Mouse (Mus musculus): Measurements from ENCODE around the gene Klrb1b. TPM values are rescaled to one million over a fixed set of nuclear protein-coding genes. Genes with fewer than 3 reads are reported as not detected.
A peak's percentile ranks its signal among the peaks of the same experiment; 100 is the strongest.
"Not testable (repeated sequence)": the region's sequence is repeated elsewhere in the genome, so short reads cannot be mapped to it uniquely, and the experiment has no call there.

Klrb1b gene
- polyA plus RNA-seq, 1 experiment from 2014 or later = not detected

DNA sequence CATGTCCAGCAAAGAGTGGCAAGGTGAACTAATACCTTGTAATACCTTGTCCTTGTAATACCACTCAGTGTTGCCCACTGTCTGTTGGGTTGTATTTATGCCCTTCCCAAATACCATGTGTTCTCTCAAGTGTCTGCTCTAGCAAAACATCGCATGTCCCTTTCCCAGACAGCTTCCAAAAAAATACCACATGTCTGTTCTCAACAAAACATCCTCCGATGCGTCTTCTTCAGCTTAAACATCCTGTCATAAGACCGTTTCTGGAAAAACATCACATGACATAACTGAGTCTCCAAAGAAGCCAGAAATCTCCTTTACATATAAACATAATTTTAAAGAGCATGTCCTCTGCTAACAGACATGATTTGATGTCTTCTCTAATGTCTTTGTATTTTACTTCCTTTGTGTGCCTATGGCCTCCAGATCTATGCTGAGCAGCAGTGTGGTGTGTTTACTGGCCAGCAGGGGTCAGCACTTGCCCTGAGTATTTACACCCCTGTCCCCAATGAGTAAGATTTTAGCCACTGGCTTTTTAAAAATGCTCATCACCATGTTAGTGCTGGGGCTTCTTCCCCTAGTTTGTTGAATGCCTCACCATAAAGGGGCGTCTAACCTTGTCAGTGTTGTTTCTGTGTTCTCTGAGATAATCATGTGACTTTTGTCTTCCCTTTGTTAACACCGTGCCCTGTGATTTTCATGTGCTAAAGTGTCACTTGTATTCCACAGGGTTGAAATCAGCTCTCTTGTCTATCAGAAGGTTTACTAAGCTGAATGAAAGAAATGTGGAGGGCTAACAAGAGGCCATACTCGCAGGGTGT lies 21.1 kb downstream of the Klrb1b start:
- H3K27me3 ChIP-seq (ENCODE audit: control insufficient read depth, insufficient read depth, low read length); H3K36me3 ChIP-seq (ENCODE audit: control insufficient read depth, insufficient read depth, low read length); H3K9me3 ChIP-seq (ENCODE audit: control insufficient read depth, low read length); H3K9ac ChIP-seq (replicated peaks; ENCODE audit: low read depth, low read length); H3K27ac ChIP-seq (ENCODE audit: low read depth, low read length); H3K4me3 ChIP-seq (ENCODE audit: low read depth, low read length); H3K4me2 ChIP-seq (ENCODE audit: low read depth, low read length); H3K4me1 ChIP-seq (ENCODE audit: control insufficient read depth, insufficient read depth, low read length): not testable (repeated sequence)
- WGBS = 61% methylated on average over 7 of the region's 7 CpGs
- peak; percentile 23; the same call in 1 of the 2 replicates for ATAC-seq (ENCODE audit: low read depth)

- Histone ChIP-seq H3K4me2 (ENCODE audit: low read depth, low read length) (peak overlapping the region; percentile 54), H3K36me3 (ENCODE audit: control insufficient read depth, insufficient read depth, low read length) (no peaks in the 10 kb centered on the region), H3K27me3 (ENCODE audit: control insufficient read depth, insufficient read depth, low read length) (no peaks in the 10 kb centered on the region), H3K4me1 (ENCODE audit: control insufficient read depth, insufficient read depth, low read length) (no peaks in the 10 kb centered on the region; the same call in 1 of the 2 replicates), H3K27ac (ENCODE audit: low read depth, low read length) (peak overlapping the region; percentile 75; the same call in 1 of the 2 replicates), H3K9ac (replicated peaks; ENCODE audit: low read depth, low read length) (peak overlapping the region; percentile 50; the same call in 1 of the 2 replicates), H3K4me3 (ENCODE audit: low read depth, low read length) (peak overlapping the region; percentile 34), H3K9me3 (ENCODE audit: control insufficient read depth, low read length) (no peaks in the 10 kb centered on the region)
- 6% methylated on average over 26 of the region's 26 CpGs for WGBS
- ATAC-seq (ENCODE audit: low read depth) = peak; percentile 91
Observed at GRCm38 (mm10) chr6:128802999-128803857, 22.9 kb downstream of the Klrb1b start.

DNA sequence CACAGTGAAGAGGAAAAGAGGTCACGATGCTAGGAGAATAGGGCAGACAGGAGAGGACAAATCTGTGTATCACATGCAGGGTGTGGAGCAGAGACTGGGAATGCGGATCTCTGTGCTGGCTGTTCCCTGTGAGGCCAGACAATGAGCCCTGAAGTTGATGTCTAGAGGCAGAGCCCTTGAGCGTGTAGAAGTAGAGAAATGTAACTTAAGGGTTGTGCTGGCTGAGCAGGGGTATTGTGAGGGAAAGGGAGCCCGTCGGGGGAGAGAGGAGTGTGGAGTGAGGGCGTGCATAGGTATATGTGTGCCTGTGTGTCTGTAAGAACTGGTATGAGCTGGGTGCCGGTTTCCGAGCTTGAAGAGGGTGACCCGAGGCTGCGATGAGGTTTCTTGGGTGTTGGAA lies 23.6 kb downstream of the Klrb1b start:
- Histone ChIP-seq H3K4me3 (ENCODE audit: low read depth, low read length) (peak overlapping the region; percentile 34), H3K9ac (replicated peaks; ENCODE audit: low read depth, low read length) (peak overlapping the region; percentile 50), H3K27ac (ENCODE audit: low read depth, low read length) (peak overlapping the region; percentile 75; the same call in 1 of the 2 replicates), H3K4me2 (ENCODE audit: low read depth, low read length) (peak overlapping the region; percentile 54), H3K36me3 (ENCODE audit: control insufficient read depth, insufficient read depth, low read length) (no peaks in the 10 kb centered on the region), H3K27me3 (ENCODE audit: control insufficient read depth, insufficient read depth, low read length) (no peaks in the 10 kb centered on the region), H3K9me3 (ENCODE audit: control insufficient read depth, low read length) (no peaks in the 10 kb centered on the region), H3K4me1 (ENCODE audit: control insufficient read depth, insufficient read depth, low read length) (peaks cover 6% of the 10 kb centered on the region; the same call in 1 of the 2 replicates)
- peak; percentile 42 for ATAC-seq (ENCODE audit: low read depth)
- WGBS = 8% methylated on average over 10 of the region's 10 CpGs

DNA sequence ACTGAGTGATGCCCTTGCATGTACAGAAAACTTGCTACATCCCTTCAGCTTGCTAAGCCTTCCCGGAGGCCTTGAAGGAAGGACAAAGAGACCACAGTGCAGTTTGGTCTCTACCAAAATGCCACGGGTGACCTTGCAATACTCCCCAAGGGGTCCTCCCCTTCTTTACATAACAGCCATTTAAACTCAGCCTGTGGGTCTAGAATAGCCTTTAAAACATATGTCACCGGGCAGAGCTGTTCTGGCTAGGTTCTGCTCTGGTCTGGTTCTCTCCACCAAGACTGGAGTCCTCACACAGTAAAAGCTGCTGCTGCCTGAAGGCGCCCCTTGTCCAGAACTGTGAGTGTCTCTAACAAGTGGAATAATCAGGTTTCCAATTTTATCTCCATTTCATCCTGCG lies 25.4 kb downstream of the Klrb1b start:
- H3K9ac ChIP-seq (replicated peaks; ENCODE audit: low read depth, low read length); H3K9me3 ChIP-seq (ENCODE audit: control insufficient read depth, low read length); H3K27me3 ChIP-seq (ENCODE audit: control insufficient read depth, insufficient read depth, low read length); H3K4me3 ChIP-seq (ENCODE audit: low read depth, low read length); H3K4me1 ChIP-seq (ENCODE audit: control insufficient read depth, insufficient read depth, low read length); H3K27ac ChIP-seq (ENCODE audit: low read depth, low read length); ATAC-seq (ENCODE audit: low read depth); H3K4me2 ChIP-seq (ENCODE audit: low read depth, low read length); H3K36me3 ChIP-seq (ENCODE audit: control insufficient read depth, insufficient read depth, low read length): not testable (repeated sequence)
- 74% methylated on average over 5 of the region's 5 CpGs for WGBS

GRCm38 (mm10) chr6:128799896-128800270 lies 26.2 kb downstream of the Klrb1b start:
- no peak for ATAC-seq (ENCODE audit: low read depth)
- Histone ChIP-seq H3K9ac (replicated peaks; ENCODE audit: low read depth, low read length) (peak overlapping the region; percentile 53), H3K27ac (ENCODE audit: low read depth, low read length) (peak overlapping the region; percentile 81), H3K9me3 (ENCODE audit: control insufficient read depth, low read length) (no peaks in the 10 kb centered on the region), H3K4me1 (ENCODE audit: control insufficient read depth, insufficient read depth, low read length) (peaks cover 7% of the 10 kb centered on the region; the same call in 1 of the 2 replicates), H3K36me3 (ENCODE audit: control insufficient read depth, insufficient read depth, low read length) (no peaks in the 10 kb centered on the region), H3K27me3 (ENCODE audit: control insufficient read depth, insufficient read depth, low read length) (no peaks in the 10 kb centered on the region), H3K4me2 (ENCODE audit: low read depth, low read length) (peak overlapping the region; percentile 45), H3K4me3 (ENCODE audit: low read depth, low read length) (peak overlapping the region; percentile 53)
- WGBS = 22% methylated on average over 7 of the region's 7 CpGs

GRCm38 (mm10) chr6:128799144-128799895 lies 26.8 kb downstream of the Klrb1b start:
- H3K4me1 ChIP-seq (ENCODE audit: control insufficient read depth, insufficient read depth, low read length); H3K9me3 ChIP-seq (ENCODE audit: control insufficient read depth, low read length); H3K36me3 ChIP-seq (ENCODE audit: control insufficient read depth, insufficient read depth, low read length); H3K27me3 ChIP-seq (ENCODE audit: control insufficient read depth, insufficient read depth, low read length): not testable (repeated sequence)
- Histone ChIP-seq H3K27ac (ENCODE audit: low read depth, low read length) (peak overlapping the region; percentile 81), H3K4me3 (ENCODE audit: low read depth, low read length) (peak overlapping the region; percentile 53), H3K4me2 (ENCODE audit: low read depth, low read length) (peak overlapping the region; percentile 59), H3K9ac (replicated peaks; ENCODE audit: low read depth, low read length) (peak overlapping the region; percentile 59)
- ATAC-seq (ENCODE audit: low read depth) = peak; percentile 83
- 0% methylated on average over 47 of the region's 49 CpGs for WGBS

- H3K36me3 ChIP-seq (ENCODE audit: control insufficient read depth, insufficient read depth, low read length); H3K4me1 ChIP-seq (ENCODE audit: control insufficient read depth, insufficient read depth, low read length); H3K9me3 ChIP-seq (ENCODE audit: control insufficient read depth, low read length); H3K27me3 ChIP-seq (ENCODE audit: control insufficient read depth, insufficient read depth, low read length): not testable (repeated sequence)
- peak overlapping the region; percentile 53 for H3K4me3 ChIP-seq (ENCODE audit: low read depth, low read length)
- under 1% methylated on average over 20 of the region's 20 CpGs for WGBS
- H3K4me2 ChIP-seq (ENCODE audit: low read depth, low read length) = peak overlapping the region; percentile 59
- H3K9ac ChIP-seq (replicated peaks; ENCODE audit: low read depth, low read length) = peak overlapping the region; percentile 59
- peak; percentile 53 for ATAC-seq (ENCODE audit: low read depth)
- H3K27ac ChIP-seq (ENCODE audit: low read depth, low read length) = peak overlapping the region; percentile 81
Observed at GRCm38 (mm10) chr6:128798772-128799143, 27.4 kb downstream of the Klrb1b start.

DNA sequence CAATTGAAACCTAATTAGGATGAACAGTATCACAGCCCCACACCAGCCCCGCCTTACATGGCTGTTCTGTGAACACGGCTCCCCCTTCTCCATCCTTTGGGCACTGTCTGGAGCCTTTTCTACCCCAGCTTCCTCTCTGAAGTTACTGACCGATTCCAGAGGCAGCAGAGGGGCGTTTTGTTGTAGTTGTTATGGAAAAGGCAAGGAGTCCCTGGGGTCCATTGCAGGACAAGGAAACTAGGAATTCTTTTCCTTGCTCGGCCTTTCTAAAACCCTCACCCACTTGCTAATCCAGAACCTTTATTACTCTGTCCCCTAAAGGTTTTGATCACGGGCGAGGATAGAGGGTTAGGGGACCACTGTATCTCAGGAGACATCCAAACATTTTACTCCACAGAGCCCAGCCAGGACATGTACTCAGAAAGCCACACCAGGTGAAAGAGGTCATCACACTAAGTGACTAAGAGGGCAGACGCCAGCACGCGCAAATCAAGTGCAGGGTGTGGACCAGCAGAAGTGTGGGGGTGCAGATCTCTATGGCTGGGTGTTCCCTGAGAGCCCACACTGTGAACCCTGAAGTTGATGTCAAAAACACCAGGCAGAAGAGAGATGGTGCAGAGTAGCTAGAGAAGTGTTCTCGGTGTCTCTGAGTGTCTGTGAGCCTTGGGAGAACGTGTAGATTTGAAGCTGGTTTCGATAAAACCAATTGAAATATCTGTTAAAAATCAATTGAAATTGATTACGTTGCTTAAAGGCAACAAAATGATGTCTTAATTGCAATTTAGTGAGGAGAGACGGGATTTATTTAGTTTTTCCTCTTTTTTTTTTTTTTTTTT lies 28.0 kb downstream of the Klrb1b start:
- Histone ChIP-seq H3K4me2 (ENCODE audit: low read depth, low read length) (peak overlapping the region; percentile 59), H3K9ac (replicated peaks; ENCODE audit: low read depth, low read length) (0 out of 2 replicates have a peak overlapping the region, but pooled peaks have one; percentile 37), H3K9me3 (ENCODE audit: control insufficient read depth, low read length) (no peaks in the 10 kb centered on the region), H3K36me3 (ENCODE audit: control insufficient read depth, insufficient read depth, low read length) (no peaks in the 10 kb centered on the region), H3K4me3 (ENCODE audit: low read depth, low read length) (peak overlapping the region; percentile 53), H3K27me3 (ENCODE audit: control insufficient read depth, insufficient read depth, low read length) (no peaks in the 10 kb centered on the region), H3K4me1 (ENCODE audit: control insufficient read depth, insufficient read depth, low read length) (peaks cover 7% of the 10 kb centered on the region; the same call in 1 of the 2 replicates), H3K27ac (ENCODE audit: low read depth, low read length) (peak overlapping the region; percentile 39; the same call in 1 of the 2 replicates)
- ATAC-seq (ENCODE audit: low read depth) = no peak
- WGBS = 9% methylated on average over 15 of the region's 15 CpGs
